Mouse (Mus musculus): ENCODE measurements around the gene Cap2. TPM values are rescaled to one million over a fixed set of nuclear protein-coding genes. Genes with fewer than 3 reads are reported as not detected.

Cap2 gene
- polyA plus RNA-seq, 1 experiment from 2014 or later: 7.0 TPM

GRCm38 (mm10) chr13:46529037-46529436 is 27.4 kb downstream of the Cap2 start:
- Histone ChIP-seq H3K9me3 (no peaks in the 10 kb centered on the region), H3K4me3 (no peak overlapping the region), H3K27ac (no peak overlapping the region), H3K4me1 (peaks cover 30% of the 10 kb centered on the region), H3K36me3 (replicated peaks) (no peaks in the 10 kb centered on the region), H3K27me3 (ENCODE audit: poor library complexity, severe bottlenecking) (peaks cover 43% of the 10 kb centered on the region)
- 83% methylated on average over 10 of the region's 10 CpGs for WGBS
- no peak for DNase-seq (ENCODE audit: extremely low spot score, low spot score)

- no peak overlapping the region for H3K4me3 ChIP-seq
- no peaks in the 10 kb centered on the region for H3K9me3 ChIP-seq
- H3K4me1 ChIP-seq: peaks cover 44% of the 10 kb centered on the region
- H3K36me3 ChIP-seq (replicated peaks): no peaks in the 10 kb centered on the region
- no peak for DNase-seq (ENCODE audit: extremely low spot score, low spot score)
- H3K27me3 ChIP-seq (ENCODE audit: poor library complexity, severe bottlenecking): peaks cover 48% of the 10 kb centered on the region
- 86% methylated on average over 8 of the region's 8 CpGs for WGBS
- H3K27ac ChIP-seq: no peak overlapping the region
Observed at GRCm38 (mm10) chr13:46530546-46530945, 28.9 kb downstream of the Cap2 start.

GRCm38 (mm10) chr13:46531676-46532075 is 30.0 kb downstream of the Cap2 start:
- H3K36me3 ChIP-seq (replicated peaks): no peaks in the 10 kb centered on the region
- peaks cover 43% of the 10 kb centered on the region for H3K4me1 ChIP-seq

GRCm38 (mm10) chr13:46532276-46532675 is 30.6 kb downstream of the Cap2 start:
- no peaks in the 10 kb centered on the region for H3K9me3 ChIP-seq
- no peak overlapping the region for H3K4me3 ChIP-seq
- WGBS: 93% methylated on average over 7 of the region's 7 CpGs
- no peak overlapping the region for H3K27ac ChIP-seq
- peaks cover 43% of the 10 kb centered on the region for H3K4me1 ChIP-seq
- DNase-seq (ENCODE audit: extremely low spot score, low spot score): no peak
- peaks cover 65% of the 10 kb centered on the region for H3K27me3 ChIP-seq (ENCODE audit: poor library complexity, severe bottlenecking)
- no peaks in the 10 kb centered on the region for H3K36me3 ChIP-seq (replicated peaks)

More at GRCm38 (mm10) chr13:46531676-46532075, 30.0 kb downstream of the Cap2 start:
- Histone ChIP-seq H3K27me3 (ENCODE audit: poor library complexity, severe bottlenecking) (peaks cover 59% of the 10 kb centered on the region), H3K4me3 (no peak overlapping the region), H3K27ac (no peak overlapping the region), H3K9me3 (no peaks in the 10 kb centered on the region)
- no peak for DNase-seq (ENCODE audit: extremely low spot score, low spot score)
- 91% methylated on average over 3 of the region's 3 CpGs for WGBS

- Histone ChIP-seq H3K9me3 (no peaks in the 10 kb centered on the region), H3K4me1 (peaks cover 43% of the 10 kb centered on the region), H3K4me3 (peak overlapping the region; percentile 33), H3K27ac (peak overlapping the region; percentile 70), H3K36me3 (replicated peaks) (no peaks in the 10 kb centered on the region), H3K27me3 (ENCODE audit: poor library complexity, severe bottlenecking) (peaks cover 75% of the 10 kb centered on the region)
- WGBS: 50% methylated on average over 10 of the region's 10 CpGs
- no peak for DNase-seq (ENCODE audit: extremely low spot score, low spot score)
Observed at GRCm38 (mm10) chr13:46533342-46534129, 31.9 kb downstream of the Cap2 start.

- no peaks in the 10 kb centered on the region for H3K36me3 ChIP-seq (replicated peaks)
- no peaks in the 10 kb centered on the region for H3K9me3 ChIP-seq
- H3K4me3 ChIP-seq: peak overlapping the region; percentile 33
- H3K27ac ChIP-seq: peak overlapping the region; percentile 70
- H3K4me1 ChIP-seq: peaks cover 38% of the 10 kb centered on the region
- H3K27me3 ChIP-seq (ENCODE audit: poor library complexity, severe bottlenecking): peaks cover 83% of the 10 kb centered on the region
- peak; percentile 56 for DNase-seq (ENCODE audit: extremely low spot score, low spot score)
- 7% methylated on average over 11 of the region's 11 CpGs for WGBS
Observed at GRCm38 (mm10) chr13:46534171-46534968, 32.7 kb downstream of the Cap2 start.

GRCm38 (mm10) chr13:46534969-46535785 is 33.5 kb downstream of the Cap2 start:
- H3K27me3 ChIP-seq (ENCODE audit: poor library complexity, severe bottlenecking): peaks cover 86% of the 10 kb centered on the region
- no peaks in the 10 kb centered on the region for H3K36me3 ChIP-seq (replicated peaks)
- WGBS: 54% methylated on average over 5 of the region's 5 CpGs
- H3K4me1 ChIP-seq: peaks cover 30% of the 10 kb centered on the region
- H3K27ac ChIP-seq: 0 out of 2 replicates have a peak overlapping the region, but pooled peaks have one; percentile 46
- peak overlapping the region; percentile 33; the same call in 1 of the 2 replicates for H3K4me3 ChIP-seq
- DNase-seq (ENCODE audit: extremely low spot score, low spot score): no peak
- H3K9me3 ChIP-seq: no peaks in the 10 kb centered on the region

- Histone ChIP-seq H3K36me3 (replicated peaks) (no peaks in the 10 kb centered on the region), H3K27ac (no peak overlapping the region), H3K4me1 (peaks cover 52% of the 10 kb centered on the region), H3K4me3 (no peak overlapping the region), H3K27me3 (ENCODE audit: poor library complexity, severe bottlenecking) (peaks cover 55% of the 10 kb centered on the region), H3K9me3 (no peaks in the 10 kb centered on the region)
- WGBS: 87% methylated on average over 7 of the region's 7 CpGs
- no peak for DNase-seq (ENCODE audit: extremely low spot score, low spot score)
Observed at GRCm38 (mm10) chr13:46539284-46539683, 37.6 kb downstream of the Cap2 start.

- Histone ChIP-seq H3K4me1 (peaks cover 54% of the 10 kb centered on the region), H3K4me3 (no peak overlapping the region), H3K9me3 (no peaks in the 10 kb centered on the region), H3K36me3 (replicated peaks) (no peaks in the 10 kb centered on the region), H3K27ac (0 out of 2 replicates have a peak overlapping the region, but pooled peaks have one; percentile 20), H3K27me3 (ENCODE audit: poor library complexity, severe bottlenecking) (peaks cover 46% of the 10 kb centered on the region)
- 36% methylated on average over 5 of the region's 5 CpGs for WGBS
- no peak for DNase-seq (ENCODE audit: extremely low spot score, low spot score)
Observed at GRCm38 (mm10) chr13:46540943-46541342, 39.3 kb downstream of the Cap2 start.

- WGBS: 81% methylated on average over 7 of the region's 7 CpGs
- Histone ChIP-seq H3K4me3 (no peak overlapping the region), H3K4me1 (peaks cover 73% of the 10 kb centered on the region), H3K36me3 (replicated peaks) (no peaks in the 10 kb centered on the region), H3K27me3 (ENCODE audit: poor library complexity, severe bottlenecking) (peaks cover 28% of the 10 kb centered on the region), H3K27ac (peak overlapping the region; percentile 35; the same call in 1 of the 2 replicates), H3K9me3 (no peaks in the 10 kb centered on the region)
- no peak for DNase-seq (ENCODE audit: extremely low spot score, low spot score)
Observed at GRCm38 (mm10) chr13:46542782-46543181, 41.1 kb downstream of the Cap2 start.

GRCm38 (mm10) chr13:46544608-46545007 is 43.0 kb downstream of the Cap2 start:
- Histone ChIP-seq H3K4me1 (peaks cover 77% of the 10 kb centered on the region), H3K27ac (peak overlapping the region; percentile 63; the same call in 1 of the 2 replicates), H3K4me3 (peak overlapping the region; percentile 18; the same call in 1 of the 2 replicates), H3K36me3 (replicated peaks) (no peaks in the 10 kb centered on the region), H3K27me3 (ENCODE audit: poor library complexity, severe bottlenecking) (peaks cover 9% of the 10 kb centered on the region; the same call in 1 of the 2 replicates), H3K9me3 (no peaks in the 10 kb centered on the region)
- no peak for DNase-seq (ENCODE audit: extremely low spot score, low spot score)
- WGBS: 61% methylated on average over 6 of the region's 6 CpGs

GRCm38 (mm10) chr13:46545081-46545480 is 43.4 kb downstream of the Cap2 start:
- Histone ChIP-seq H3K36me3 (replicated peaks) (no peaks in the 10 kb centered on the region), H3K4me3 (peak overlapping the region; percentile 18; the same call in 1 of the 2 replicates), H3K27ac (peak overlapping the region; percentile 81), H3K27me3 (ENCODE audit: poor library complexity, severe bottlenecking) (peaks cover 5% of the 10 kb centered on the region; the same call in 1 of the 2 replicates), H3K9me3 (no peaks in the 10 kb centered on the region), H3K4me1 (peaks cover 77% of the 10 kb centered on the region)
- 17% methylated on average over 9 of the region's 9 CpGs for WGBS
- DNase-seq (ENCODE audit: extremely low spot score, low spot score): peak; percentile 71
